Mouse (Mus musculus) kidney, postnatal 0 days (tissue): ENCODE data around the gene 4930524J08Rik. TPM values are rescaled to one million over a fixed set of nuclear protein-coding genes. Genes with fewer than 3 reads are reported as not detected.

Experiments
- ATAC-seq: fragments of 200-750 bp; cut with Nextera tagmentation; replicated peaks from 2 replicates; pipeline ENCODE4 v1.8.0; 2017; ENCODE audit warnings: low read depth, moderate number of reproducible peaks, moderate TSS enrichment, moderate library complexity; ENCODE audit not compliant: low FRiP score
- DNase-seq: peaks from one replicate; pipeline ENCODE4 v3.0.0-alpha.2; 2016; ENCODE audit warnings: low spot score
- H3K27ac ChIP-seq: fragments of 300-500 bp; sonication (generic); 2 replicates; pipeline ENCODE4 v1.5.1; 2014; ENCODE audit warnings: mild to moderate bottlenecking
- H3K27me3 ChIP-seq: fragments of 300-500 bp; sonication (generic); 2 replicates; pipeline ENCODE4 v1.6.1; 2014; ENCODE audit warnings: low read length, mixed read lengths; ENCODE audit not compliant: insufficient read depth
- H3K36me3 ChIP-seq: fragments of 300-500 bp; sonication (generic); 2 replicates; pipeline ENCODE4 v1.6.1; 2014; ENCODE audit warnings: low read length, mixed read lengths; ENCODE audit not compliant: insufficient read depth
- H3K4me1 ChIP-seq: fragments of 300-500 bp; sonication (generic); replicated peaks from 2 replicates; pipeline ENCODE4 v1.6.1; 2014; ENCODE audit warnings: antibody characterized with exemption, low read length, mixed read lengths; ENCODE audit not compliant: insufficient read depth
- H3K4me2 ChIP-seq: fragments of 300-500 bp; sonication (generic); 2 replicates; pipeline ENCODE4 v1.6.1; 2014; ENCODE audit warnings: mild to moderate bottlenecking, low read length, moderate library complexity, mixed read lengths
- H3K4me3 ChIP-seq: fragments of 300-500 bp; sonication (generic); replicated peaks from 2 replicates; pipeline ENCODE4 v1.5.1; 2014; ENCODE audit warnings: low read depth, low read length
- H3K9ac ChIP-seq: fragments of 300-500 bp; sonication (generic); 2 replicates; pipeline ENCODE4 v1.6.1; 2014; ENCODE audit warnings: low read depth, low read length
- H3K9me3 ChIP-seq: fragments of 300-500 bp; sonication (generic); replicated peaks from 2 replicates; pipeline ENCODE4 v1.6.1; 2016; ENCODE audit warnings: low read length, inconsistent platforms, mixed read lengths
- CTCF ChIP-seq: IDR thresholded peaks from 2 replicates; pipeline ENCODE4 v1.5.1; 2016; ENCODE audit warnings: antibody characterized with exemption, low read depth, mild to moderate bottlenecking, moderate library complexity
- WGBS: fragments of 180-500 bp; shearing (Covaris S2); extraction: QIAGEN DNeasy Blood & Tissue Kit; methylation state at CpG from one replicate; pipeline ENCODE4 v1.1.7; 2014; 5-methylcytosine and 5-hydroxymethylcytosine counted together
- polyA plus RNA-seq: library from polyadenylated mRNA; unstranded; fragments of >200 nt; fragmentation: Nextera tagmentation; extraction: Ambion mirVana; gene quantifications from 2 replicates; pipeline ENCODE4 v1.2.1, GENCODE M21; 2015

Gene 4930524J08Rik
- polyA plus RNA-seq, 1 experiment from 2014 or later = 4.5 TPM

- Histone ChIP-seq H3K4me1 (peaks cover 13% of the 10 kb centered on the region), H3K9ac (no peak overlapping the region), H3K27ac (no peak overlapping the region), H3K27me3 (no peaks in the 10 kb centered on the region), H3K9me3 (no peaks in the 10 kb centered on the region), H3K36me3 (no peaks in the 10 kb centered on the region), H3K4me3 (peak overlapping the region; percentile 6; the same call in 1 of the 2 replicates), H3K4me2 (peak overlapping the region; percentile 79)
- no peak for DNase-seq
- no peak for TF ChIP-seq CTCF
- ATAC-seq = no peak
- WGBS = 40% methylated on average over 1 of the region's 1 CpGs
These were observed 3.1 kb upstream of the 4930524J08Rik start for GRCm38 (mm10) chr5:99975776-99976175.

- no peaks in the 10 kb centered on the region for H3K27me3 ChIP-seq
- WGBS = 3% methylated on average over 8 of the region's 8 CpGs
- H3K4me2 ChIP-seq = peak overlapping the region; percentile 79
- H3K4me1 ChIP-seq = peaks cover 13% of the 10 kb centered on the region
- no peak overlapping the region for H3K27ac ChIP-seq
- no peaks in the 10 kb centered on the region for H3K36me3 ChIP-seq
- H3K9me3 ChIP-seq = no peaks in the 10 kb centered on the region
- H3K9ac ChIP-seq = peak overlapping the region; percentile 98
- no peak for TF ChIP-seq CTCF
- peak; percentile 49 for DNase-seq
- peak overlapping the region; percentile 99 for H3K4me3 ChIP-seq
- ATAC-seq = no peak
These were observed 2.4 kb upstream of the 4930524J08Rik start for GRCm38 (mm10) chr5:99976334-99976955.

- Histone ChIP-seq H3K27ac (peak overlapping the region; percentile 99), H3K9ac (peak overlapping the region; percentile 98), H3K4me1 (peaks cover 13% of the 10 kb centered on the region), H3K4me3 (peak overlapping the region; percentile 99), H3K9me3 (no peaks in the 10 kb centered on the region), H3K27me3 (no peaks in the 10 kb centered on the region), H3K36me3 (no peaks in the 10 kb centered on the region), H3K4me2 (peak overlapping the region; percentile 79)
- DNase-seq (peak; percentile 94), ATAC-seq (peak; percentile 52)
- no peak for TF ChIP-seq CTCF
- WGBS = under 1% methylated on average over 46 of the region's 50 CpGs
These were observed 1.2 kb upstream of the 4930524J08Rik start for GRCm38 (mm10) chr5:99977516-99978301.

GRCm38 (mm10) chr5:99983452-99984061 lies 4.7 kb downstream of the 4930524J08Rik start:
- ATAC-seq (no peak), DNase-seq (no peak)
- H3K27ac ChIP-seq = no peak overlapping the region
- H3K4me3 ChIP-seq = no peak overlapping the region
- no peaks in the 10 kb centered on the region for H3K9me3 ChIP-seq
- H3K9ac ChIP-seq = no peak overlapping the region
- H3K36me3 ChIP-seq = no peaks in the 10 kb centered on the region
- peaks cover 3% of the 10 kb centered on the region; the same call in 1 of the 2 replicates for H3K4me1 ChIP-seq
- no peak for TF ChIP-seq CTCF
- WGBS = 84% methylated on average over 9 of the region's 9 CpGs
- H3K27me3 ChIP-seq = no peaks in the 10 kb centered on the region
- no peak overlapping the region for H3K4me2 ChIP-seq

- Histone ChIP-seq H3K9ac (no peak overlapping the region), H3K4me2 (no peak overlapping the region), H3K9me3 (no peaks in the 10 kb centered on the region), H3K4me3 (no peak overlapping the region), H3K27ac (no peak overlapping the region), H3K4me1 (no peaks in the 10 kb centered on the region), H3K36me3 (no peaks in the 10 kb centered on the region), H3K27me3 (no peaks in the 10 kb centered on the region)
- ATAC-seq (no peak), DNase-seq (no peak)
- TF ChIP-seq CTCF = no peak
- 65% methylated on average over 3 of the region's 3 CpGs for WGBS
These were observed 15.3 kb downstream of the 4930524J08Rik start for GRCm38 (mm10) chr5:99994166-99994565.

GRCm38 (mm10) chr5:99994680-99995079 lies 15.8 kb downstream of the 4930524J08Rik start:
- Histone ChIP-seq H3K36me3 (no peaks in the 10 kb centered on the region), H3K4me3 (no peak overlapping the region), H3K27me3 (no peaks in the 10 kb centered on the region), H3K27ac (no peak overlapping the region), H3K4me2 (no peak overlapping the region), H3K4me1 (no peaks in the 10 kb centered on the region), H3K9ac (no peak overlapping the region), H3K9me3 (no peaks in the 10 kb centered on the region)
- ATAC-seq (no peak), DNase-seq (no peak)
- no peak for TF ChIP-seq CTCF
- WGBS = 91% methylated on average over 3 of the region's 3 CpGs
